Mouse (Mus musculus): ENCODE measurements around the gene Hbb-y.
"Not testable (repeated sequence)": the region's sequence is repeated elsewhere in the genome, so short reads cannot be mapped to it uniquely, and the experiment has no call there.

The Hbb-y gene

DNA sequence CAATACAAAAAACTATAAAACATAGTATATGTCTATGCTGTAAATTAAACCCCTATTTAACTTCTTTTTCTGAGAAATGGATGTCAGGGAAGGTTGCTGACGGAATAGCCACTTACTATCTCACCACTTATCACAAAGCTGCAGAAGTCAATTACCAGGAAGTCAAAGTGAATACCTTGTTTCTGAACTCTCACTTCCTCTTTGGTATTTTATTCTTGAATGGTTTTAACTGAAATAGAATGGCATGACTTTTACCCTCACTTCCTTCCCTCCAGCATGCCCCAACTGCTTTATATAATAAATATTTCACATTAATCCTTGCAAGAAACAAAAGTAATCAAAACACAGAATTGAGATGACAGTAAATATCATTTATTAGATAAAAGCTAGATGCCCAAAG, 40.8 kb downstream of the Hbb-y start:
- DNase-seq = no peak

DNA sequence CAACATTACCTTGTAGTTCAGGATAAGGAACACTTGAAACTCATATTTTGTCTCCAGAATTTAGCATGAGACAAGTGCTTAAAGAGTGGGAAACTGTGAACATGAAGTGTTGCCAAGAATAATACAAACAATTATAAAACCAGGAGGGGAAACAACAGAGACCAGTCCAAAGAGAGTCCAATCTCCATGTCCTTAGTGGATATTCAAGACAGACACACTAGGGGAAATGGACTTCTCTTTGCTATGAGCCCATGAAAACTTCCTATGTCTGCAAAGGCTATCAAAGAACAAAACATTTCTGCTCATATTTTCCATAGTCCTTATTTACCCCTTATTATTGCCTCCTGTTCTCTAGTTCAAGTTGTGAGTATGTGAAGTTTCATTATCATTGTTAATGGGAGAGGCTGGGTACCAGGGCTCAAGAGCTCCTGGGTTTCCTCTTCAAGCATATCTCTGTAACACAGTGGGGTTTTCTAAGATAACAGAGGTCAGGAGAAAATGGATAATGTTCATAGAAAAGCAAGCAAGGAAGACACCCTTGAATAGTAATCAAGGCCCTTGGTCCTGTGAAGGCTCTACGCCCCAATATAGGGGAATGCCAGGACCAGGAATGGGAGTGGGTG, 41.7 kb downstream of the Hbb-y start:
- DNase-seq = no peak

DNA sequence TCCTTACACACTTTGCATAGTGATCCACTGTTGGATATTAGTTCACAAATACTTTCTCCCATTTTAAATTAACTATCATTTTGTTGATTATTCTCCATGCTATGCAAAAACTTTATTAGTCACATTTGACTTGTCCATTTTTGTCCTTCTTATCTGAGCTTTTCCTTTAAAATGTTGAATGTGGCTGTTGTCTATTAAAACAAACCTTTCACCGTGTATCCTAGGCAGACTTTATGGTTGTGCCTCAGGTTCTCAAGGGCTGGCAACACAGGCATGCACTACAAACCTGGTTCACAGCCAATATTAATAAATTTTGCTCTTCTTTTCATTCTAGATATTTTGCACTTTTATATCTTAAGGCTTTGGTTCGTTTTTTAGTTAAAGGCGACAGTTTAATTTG, 42.3 kb downstream of the Hbb-y start:
- no peak for DNase-seq

DNA sequence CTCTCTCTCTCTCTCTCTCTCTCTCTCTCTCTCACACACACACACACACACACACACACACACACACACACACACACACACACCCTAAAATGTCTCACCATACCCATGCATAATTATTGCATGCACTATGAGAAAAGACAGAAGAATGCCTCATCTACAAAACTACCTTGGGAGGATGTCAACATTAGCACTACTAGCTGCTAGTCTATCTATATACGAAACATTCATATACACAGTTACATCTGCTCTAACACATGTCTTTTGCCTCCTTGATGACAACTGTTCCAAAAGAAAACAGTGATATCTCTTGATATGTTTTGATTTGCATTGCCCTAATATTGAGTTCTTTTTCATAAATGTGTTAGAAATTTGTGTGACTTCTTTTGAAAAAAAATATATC, 42.7 kb downstream of the Hbb-y start:
- DNase-seq = no peak

DNA sequence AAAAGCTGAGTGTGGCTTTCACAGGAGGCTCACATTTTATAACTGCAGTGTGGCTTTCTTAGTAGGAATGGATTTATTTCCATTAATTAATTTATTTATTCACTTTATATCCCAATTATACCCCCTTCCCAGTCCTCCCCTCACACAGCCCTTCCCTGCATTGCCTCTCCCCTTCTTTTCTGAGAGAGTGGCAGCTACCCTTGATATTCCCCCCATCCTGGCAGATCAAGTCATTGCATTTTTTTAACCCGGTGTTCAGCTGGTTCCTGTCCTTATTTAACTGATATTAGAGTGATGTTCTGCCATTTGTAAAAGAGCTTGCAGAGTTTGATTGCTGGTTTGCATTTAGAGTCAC, 43.2 kb downstream of the Hbb-y start:
- DNase-seq = no peak

DNA sequence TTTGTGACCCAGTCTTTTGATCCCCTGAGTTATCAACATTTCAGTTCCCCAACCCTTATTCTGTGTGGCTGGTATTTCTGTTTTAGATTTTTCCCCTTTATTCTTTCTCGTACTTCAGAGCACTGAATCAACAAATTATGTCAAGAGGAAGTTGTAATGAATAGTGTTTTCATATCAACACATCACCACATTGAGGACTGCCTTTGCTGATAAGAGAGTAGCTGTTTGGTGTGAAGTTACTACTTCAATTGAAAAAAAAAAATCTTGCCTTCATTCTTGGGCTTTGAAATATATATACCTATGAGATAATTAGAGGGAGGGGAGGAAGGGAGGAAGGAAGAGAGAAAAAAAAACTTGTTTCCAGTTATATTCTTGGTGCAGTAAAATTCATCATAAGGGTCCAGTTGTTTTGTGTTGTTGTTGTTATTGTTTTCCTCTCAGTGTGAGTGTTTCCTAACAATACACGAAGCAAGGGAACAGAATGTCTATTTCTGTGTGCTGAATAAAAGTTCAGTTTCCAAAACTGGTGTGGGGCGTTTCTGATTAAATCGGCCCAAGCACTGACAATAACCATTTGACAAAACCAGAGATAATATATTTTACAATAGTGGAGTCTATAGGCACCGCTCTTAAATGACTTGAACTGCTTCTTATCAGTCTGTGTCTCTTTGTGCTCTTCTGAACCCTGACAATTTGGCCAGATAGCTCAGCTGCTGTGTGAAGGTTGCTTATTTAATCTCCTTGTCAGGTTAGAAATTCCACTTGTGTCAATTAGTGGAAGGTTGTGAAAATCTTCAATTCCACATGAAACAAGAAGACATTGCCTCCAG, 43.8 kb downstream of the Hbb-y start:
- DNase-seq = no peak

DNA sequence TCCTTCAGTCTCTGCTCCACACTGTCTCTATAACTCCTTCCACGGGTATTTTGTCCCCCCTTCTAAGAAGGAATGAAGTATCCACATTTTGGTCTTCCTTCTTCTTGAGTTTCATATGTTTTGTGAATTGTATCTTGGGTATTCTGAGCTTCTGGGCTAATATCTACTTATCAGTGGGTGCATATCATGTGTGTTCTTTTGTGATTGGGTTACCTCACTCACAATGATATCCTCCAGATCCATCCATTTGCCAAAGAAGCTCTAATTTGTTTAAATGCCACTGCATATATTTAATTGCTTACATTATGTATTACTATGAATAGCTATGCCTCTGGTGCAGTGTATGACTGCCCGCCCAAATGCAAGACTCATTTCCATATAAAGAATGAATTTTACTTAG, 44.9 kb downstream of the Hbb-y start:
- DNase-seq = not testable (repeated sequence)

DNA sequence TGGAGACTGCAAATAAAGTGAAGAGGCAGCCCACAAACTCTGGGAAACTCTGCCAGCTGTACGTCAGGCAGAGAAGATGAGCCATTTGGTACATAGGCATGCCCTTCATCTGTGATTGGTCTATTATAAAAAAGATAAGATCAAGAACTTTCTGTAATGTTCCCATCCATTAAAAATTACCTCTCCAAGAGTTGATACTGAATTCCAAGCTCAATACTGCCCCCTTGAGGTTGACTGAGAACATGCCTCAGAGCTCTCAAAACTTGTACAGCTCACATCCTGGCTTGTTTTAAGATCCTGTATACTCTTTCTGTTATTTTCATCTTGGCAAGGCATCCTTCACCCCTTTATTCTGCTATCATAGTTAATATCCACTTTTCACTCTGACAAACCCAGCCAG, 46.2 kb downstream of the Hbb-y start:
- peak; percentile 1 to 2 for DNase-seq
